Mouse (Mus musculus) heart, adult 2 months (tissue): ENCODE measurements around the gene Fbxo6. TPM values are rescaled to one million over a fixed set of nuclear protein-coding genes. Genes with fewer than 3 reads are reported as not detected.

Source experiments
- DNase-seq, 2 experiments: peaks; one replicate each; pipeline ENCODE4 v3.0.0; 2021
- H3K27ac ChIP-seq: fragments of 200-600 bp; 2 replicates; pipeline ENCODE4 v1.8.1; 2022
- H3K27me3 ChIP-seq: fragments of 200-500 bp; 2 replicates; pipeline ENCODE4 v1.6.1; 2012; ENCODE audit warnings: mild to moderate bottlenecking, low read length, inconsistent platforms, mixed read lengths; ENCODE audit not compliant: control insufficient read depth, insufficient read depth
- H3K36me3 ChIP-seq: fragments of 200-500 bp; 2 replicates; pipeline ENCODE4 v1.6.1; 2012; ENCODE audit warnings: low read length, inconsistent platforms; ENCODE audit not compliant: control insufficient read depth, insufficient read depth
- H3K4me1 ChIP-seq: fragments of 200-500 bp; 2 replicates; pipeline ENCODE4 v1.6.1; 2011; ENCODE audit warnings: low read length; ENCODE audit not compliant: control insufficient read depth, insufficient read depth
- H3K4me3 ChIP-seq: fragments of 200-600 bp; 2 replicates; pipeline ENCODE4 v1.8.1; 2022
- H3K79me2 ChIP-seq: fragments of 200-500 bp; replicated peaks from 2 replicates; pipeline ENCODE4 v1.6.1; 2012; ENCODE audit warnings: mild to moderate bottlenecking, inconsistent platforms, low read length, moderate library complexity, mixed read lengths; ENCODE audit not compliant: control insufficient read depth, insufficient read depth
- H3K9ac ChIP-seq: fragments of 200-500 bp; 2 replicates; pipeline ENCODE4 v1.6.1; 2012; ENCODE audit warnings: low read depth, mild to moderate bottlenecking, control low read depth, inconsistent platforms, low read length, mixed read lengths
- CTCF ChIP-seq: fragments of 200-600 bp; IDR thresholded peaks from 2 replicates; pipeline ENCODE4 v1.8.1; 2022; ENCODE audit warnings: antibody characterized with exemption, mild to moderate bottlenecking, moderate library complexity
- EP300 ChIP-seq: fragments of 200-500 bp; IDR thresholded peaks from 2 replicates; pipeline ENCODE4 v1.6.1; 2011; ENCODE audit warnings: low read depth, low read length, control low read depth; ENCODE audit not compliant: insufficient read depth
- POLR2A ChIP-seq: fragments of 200-500 bp; IDR thresholded peaks from 2 replicates; pipeline ENCODE4 v1.6.1; 2011; ENCODE audit warnings: mild to moderate bottlenecking, low read depth, low read length, control low read depth; ENCODE audit not compliant: insufficient read depth
- WGBS: fragments of 180-500 bp; shearing (Covaris S2); methylation state at CpG from one replicate; pipeline ENCODE4 v1.1.7; 2018; 5-methylcytosine and 5-hydroxymethylcytosine counted together
- intact Hi-C: fragments of 180-260 bp; cut with DNase I; formaldehyde crosslinking; loops from one replicate; pipeline ENCODE4 v1.15.1; 2025
- polyA plus RNA-seq: library from polyadenylated mRNA; depleted of rRNA; stranded (reverse); fragments of >200 nt; gene quantifications from 2 replicates; pipeline ENCODE4 v1.2.3, GENCODE M21; 2012
- total RNA-seq, 2 experiments: library from RNA; stranded (reverse); gene quantifications; 2 replicates each; pipeline ENCODE4 v1.2.3; 2021

Gene Fbxo6
- total and polyA plus RNA-seq, 3 experiments, result 36.0 to 68.6 (median 39.3) TPM

- intact Hi-C loops, result loop anchor here (5.0 kb wide), 1 partner anchor 441 kb away; no protein-coding TSS in a partner anchor
Observed at GRCm38 (mm10) chr4:148166431-148166830, 14.5 kb upstream of the Fbxo6 start.

GRCm38 (mm10) chr4:148165551-148165950 lies 13.6 kb upstream of the Fbxo6 start:
- intact Hi-C loops, result loop anchor here (5.0 kb wide), 1 partner anchor 442 kb away; no protein-coding TSS in a partner anchor
- H3K79me2 ChIP-seq, result no peaks in the 10 kb centered on the region
- no peak for DNase-seq
- H3K9ac ChIP-seq, result no peak overlapping the region
- H3K27ac ChIP-seq, result no peak overlapping the region
- H3K36me3 ChIP-seq, result no peaks in the 10 kb centered on the region
- 12% methylated on average over 17 of the region's 17 CpGs for WGBS
- no peak overlapping the region for H3K4me3 ChIP-seq
- H3K27me3 ChIP-seq, result peaks cover 7% of the 10 kb centered on the region; the same call in 1 of the 2 replicates
- H3K4me1 ChIP-seq, result no peaks in the 10 kb centered on the region
- TF ChIP-seq POLR2A (no peak), EP300 (no peak), CTCF (no peak)

More at GRCm38 (mm10) chr4:148166431-148166830, 14.5 kb upstream of the Fbxo6 start:
- Histone ChIP-seq H3K4me1 (no peaks in the 10 kb centered on the region), H3K4me3 (no peak overlapping the region), H3K9ac (no peak overlapping the region), H3K27ac (no peak overlapping the region), H3K36me3 (no peaks in the 10 kb centered on the region), H3K27me3 (peaks cover 7% of the 10 kb centered on the region; the same call in 1 of the 2 replicates), H3K79me2 (no peaks in the 10 kb centered on the region)
- TF ChIP-seq EP300 (no peak), POLR2A (no peak), CTCF (no peak)
- no peak for DNase-seq
- 5% methylated on average over 10 of the region's 10 CpGs for WGBS

- H3K4me3 ChIP-seq, result no peak overlapping the region; the same call in 1 of the 2 replicates
- no peak overlapping the region for H3K27ac ChIP-seq
- H3K79me2 ChIP-seq, result no peaks in the 10 kb centered on the region
- TF ChIP-seq EP300 (no peak), POLR2A (no peak), CTCF (no peak)
- H3K36me3 ChIP-seq, result no peaks in the 10 kb centered on the region
- H3K9ac ChIP-seq, result no peak overlapping the region
- no peaks in the 10 kb centered on the region for H3K4me1 ChIP-seq
- 2% methylated on average over 16 of the region's 16 CpGs for WGBS
- no peak for DNase-seq
- intact Hi-C loops, result loop anchor here (1.0 kb wide), 1 partner anchor 24 kb away; no protein-coding TSS in a partner anchor
- peaks cover 7% of the 10 kb centered on the region; the same call in 1 of the 2 replicates for H3K27me3 ChIP-seq
Observed at GRCm38 (mm10) chr4:148164461-148164860, 12.5 kb upstream of the Fbxo6 start.

- peak; percentile 75 to 84 for DNase-seq
- peaks cover 1% of the 10 kb centered on the region; the same call in 1 of the 2 replicates for H3K4me1 ChIP-seq
- no peaks in the 10 kb centered on the region for H3K79me2 ChIP-seq
- 0% methylated on average over 29 of the region's 29 CpGs for WGBS
- peak overlapping the region; percentile 40 for H3K4me3 ChIP-seq
- H3K27ac ChIP-seq, result no peak overlapping the region
- intact Hi-C loops, result loop anchor here (1.0 kb wide), 1 partner anchor 24 kb away; no protein-coding TSS in a partner anchor
- H3K9ac ChIP-seq, result peak overlapping the region; percentile 14
- TF ChIP-seq EP300, result no peak
- peak; percentile 84 for TF ChIP-seq CTCF
- TF ChIP-seq POLR2A, result no peak
- H3K36me3 ChIP-seq, result no peaks in the 10 kb centered on the region
- peaks cover 7% of the 10 kb centered on the region; the same call in 1 of the 2 replicates for H3K27me3 ChIP-seq
Observed at GRCm38 (mm10) chr4:148164002-148164439, 12.1 kb upstream of the Fbxo6 start.

GRCm38 (mm10) chr4:148160436-148161390 lies 8.8 kb upstream of the Fbxo6 start, which contains the start of the genes Fbxo44 and Fbxo2:
Gene Fbxo44, minus strand, starts transcription at chr4:148160482.
Gene Fbxo2, plus strand, starts transcription at chr4:148160621.
- intact Hi-C loops, result no loop called here
- Histone ChIP-seq H3K9ac (peak within 1 kb of the TSS; percentile 94), H3K27ac (peak within 1 kb of the TSS; percentile 64), H3K79me2 (no peaks in the 10 kb centered on the region), H3K36me3 (no peaks in the 10 kb centered on the region), H3K27me3 (peaks cover 6% of the 10 kb centered on the region; the same call in 1 of the 2 replicates), H3K4me3 (peak within 1 kb of the TSS; percentile 67), H3K4me1 (peaks cover 1% of the 10 kb centered on the region; the same call in 1 of the 2 replicates)
- TF ChIP-seq CTCF (no peak), POLR2A (no peak), EP300 (no peak)
- DNase-seq, result peak in 1 of 2 experiments; percentile 33
- WGBS, result 2% methylated on average over 43 of the region's 43 CpGs
